Mouse (Mus musculus) olfactory bulb, adult 2 months (tissue): ENCODE data around the gene Ppef2.

Experiments used
- CTCF ChIP-seq: fragments of 200-500 bp; IDR thresholded peaks from 2 replicates; pipeline ENCODE4 v1.5.1; 2012; ENCODE audit warnings: low read depth, mild to moderate bottlenecking, low read length, moderate library complexity; ENCODE audit not compliant: insufficient read depth
- POLR2A ChIP-seq: fragments of 200-500 bp; IDR thresholded peaks from 2 replicates; pipeline ENCODE4 v1.6.1; 2012; ENCODE audit warnings: mild to moderate bottlenecking, low read depth, low read length, moderate library complexity; ENCODE audit not compliant: insufficient read depth

- no peak for TF ChIP-seq CTCF
- no peak for TF ChIP-seq POLR2A
Observed at GRCm38 (mm10) chr5:92196895-92197811, 58.9 kb downstream of the Ppef2 start.
